Mouse (Mus musculus) forebrain, embryonic 11.5 days (tissue): ENCODE data around the gene Deaf1. TPM values are rescaled to one million over a fixed set of nuclear protein-coding genes. Genes with fewer than 3 reads are reported as not detected.

ENCODE experiments used
- polyA plus RNA-seq: library from polyadenylated mRNA; unstranded; fragments of >200 nt; fragmentation: Nextera tagmentation; extraction: Ambion mirVana; gene quantifications from 2 replicates; pipeline ENCODE4 v1.2.1, GENCODE M21; 2014

Gene Deaf1
- polyA plus RNA-seq, 1 experiment from 2014 or later: 74.2 TPM

Other genes starting within 250 kb of the Deaf1 start
- gene Pkp3, start 249.5 kb downstream of the Deaf1 start, polyA plus RNA-seq: 1.1 and 1.9 TPM in 2 replicates
- gene Sigirr, start 227.1 kb downstream of the Deaf1 start, polyA plus RNA-seq: 1.2 and 1.8 TPM in 2 replicates
- 0.21 and 0.39 TPM in 2 replicates for gene Ano9, start 209.9 kb downstream of the Deaf1 start, polyA plus RNA-seq
- gene Ptdss2, start 205.3 kb downstream of the Deaf1 start, polyA plus RNA-seq: 70.9 and 75.3 TPM in 2 replicates
- 56.7 and 65.2 TPM in 2 replicates for gene Rnh1, start 154.8 kb downstream of the Deaf1 start, polyA plus RNA-seq
- gene Hras, start 133.7 kb downstream of the Deaf1 start, polyA plus RNA-seq: 87.5 and 116 TPM in 2 replicates
- 14.0 and 16.1 TPM in 2 replicates for gene Lrrc56, start 133.5 kb downstream of the Deaf1 start, polyA plus RNA-seq
- 3.3 TPM in 2 replicates for gene Lmntd2, start 113.6 kb downstream of the Deaf1 start, polyA plus RNA-seq
- gene Rassf7, start 111.8 kb downstream of the Deaf1 start, polyA plus RNA-seq: 47.4 and 49.3 TPM in 2 replicates
- 99.6 and 102 TPM in 2 replicates for gene Phrf1, start 98.9 kb downstream of the Deaf1 start, polyA plus RNA-seq
- 0.57 and 1.2 TPM in 2 replicates for gene Irf7, start 61.2 kb downstream of the Deaf1 start, polyA plus RNA-seq
- not detected in 2 replicates for gene Cdhr5, start 50.9 kb downstream of the Deaf1 start, polyA plus RNA-seq
- 2.5 TPM in 2 replicates for gene Sct, start 48.6 kb downstream of the Deaf1 start, polyA plus RNA-seq
- gene Drd4, start 35.7 kb downstream of the Deaf1 start, polyA plus RNA-seq: 0.24 and 0.43 TPM in 2 replicates
- 33.2 and 33.5 TPM in 2 replicates for gene Tmem80, start within 50 bp of the Deaf1 start, polyA plus RNA-seq
- 2.5 and 3.3 TPM in 2 replicates for gene Eps8l2, start 11.2 kb upstream of the Deaf1 start, polyA plus RNA-seq
- gene Taldo1, start 64.5 kb upstream of the Deaf1 start, polyA plus RNA-seq: 384 and 400 TPM in 2 replicates
- gene Gatd1, start 86.4 kb upstream of the Deaf1 start, polyA plus RNA-seq: 42.9 and 46.6 TPM in 2 replicates
- 4.1 and 5.4 TPM in 2 replicates for gene Cend1, start 101.8 kb upstream of the Deaf1 start, polyA plus RNA-seq
- 43.2 and 46.0 TPM in 2 replicates for gene Slc25a22, start 110.2 kb upstream of the Deaf1 start, polyA plus RNA-seq
- gene Pidd1, start 116.3 kb upstream of the Deaf1 start, polyA plus RNA-seq: 22.3 TPM in 2 replicates
- gene Rplp2, start 119.7 kb upstream of the Deaf1 start, polyA plus RNA-seq: 935 and 968 TPM in 2 replicates
- gene Pnpla2, start 127.5 kb upstream of the Deaf1 start, polyA plus RNA-seq: 16.9 and 17.9 TPM in 2 replicates
- gene Cracr2b, start 133.4 kb upstream of the Deaf1 start, polyA plus RNA-seq: 3.6 and 5.9 TPM in 2 replicates
- gene Cd151, start 139.7 kb upstream of the Deaf1 start, polyA plus RNA-seq: 40.3 and 48.6 TPM in 2 replicates
- gene Polr2l, start 147.4 kb upstream of the Deaf1 start, polyA plus RNA-seq: 73.9 and 78.5 TPM in 2 replicates
- 29.7 and 34.0 TPM in 2 replicates for gene Tspan4, start 147.6 kb upstream of the Deaf1 start, polyA plus RNA-seq
- gene Chid1, start 212.2 kb upstream of the Deaf1 start, polyA plus RNA-seq: 22.9 and 26.5 TPM in 2 replicates
- 104 and 106 TPM in 2 replicates for gene Ap2a2, start 234.5 kb upstream of the Deaf1 start, polyA plus RNA-seq